Mouse (Mus musculus) adrenal gland, adult 2 months (tissue): ENCODE measurements at regions not wholly inside any gene's neighbourhood (a gene's known extent, or its start where the extent isn't known, plus 50 kb on each side); places are given as distances from the start of the nearest gene placed in this dataset.

ENCODE experiments used
- DNase-seq: peaks from one replicate; pipeline ENCODE4 v3.0.0; 2021

DNA sequence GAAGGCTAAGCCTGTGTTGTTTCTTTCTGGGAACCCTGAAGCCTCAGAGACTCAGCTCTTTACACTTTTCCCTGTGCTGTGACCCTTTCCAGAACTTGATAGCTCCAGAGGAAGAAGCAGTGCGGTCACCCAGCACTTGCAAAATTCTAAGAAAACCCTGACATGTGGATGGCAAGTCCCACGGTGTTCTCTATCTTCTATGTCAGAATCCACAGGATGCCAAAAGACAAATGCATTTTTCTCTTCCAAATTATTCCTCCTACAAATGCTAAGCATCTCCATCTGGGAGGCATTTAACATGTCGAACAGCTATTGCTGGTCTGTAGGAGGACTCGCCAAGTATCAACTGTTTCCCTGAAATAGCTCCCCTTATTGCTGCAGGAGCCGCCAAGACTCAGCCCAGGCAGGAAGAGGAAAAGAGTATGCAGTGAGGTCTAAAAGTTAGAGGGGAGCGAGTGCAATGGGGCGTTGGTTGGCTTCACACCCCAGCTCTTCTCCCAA, 274.0 kb upstream of the Xylt1 start:
- DNase-seq: no peak

DNA sequence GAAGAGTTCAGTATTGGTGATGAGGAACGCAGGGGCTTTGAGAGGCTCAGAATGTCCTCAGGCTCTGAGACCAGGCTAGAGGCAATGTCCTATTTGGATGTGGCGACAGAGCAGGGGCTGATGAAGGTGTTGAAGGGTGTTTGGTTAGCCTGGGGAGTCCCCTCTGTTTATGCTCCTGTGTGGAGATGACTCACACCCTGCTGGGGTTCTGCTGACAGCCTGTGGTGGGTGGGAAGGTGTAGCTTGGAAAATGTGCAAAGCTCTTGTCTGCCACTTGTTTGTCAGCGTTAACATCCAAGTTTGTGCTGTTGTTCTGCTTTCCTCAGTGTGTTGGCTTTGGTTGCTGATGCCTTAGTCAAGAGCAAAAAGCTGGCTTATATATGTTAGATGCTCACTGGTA, 272.4 kb upstream of the Xylt1 start:
- no peak for DNase-seq

DNA sequence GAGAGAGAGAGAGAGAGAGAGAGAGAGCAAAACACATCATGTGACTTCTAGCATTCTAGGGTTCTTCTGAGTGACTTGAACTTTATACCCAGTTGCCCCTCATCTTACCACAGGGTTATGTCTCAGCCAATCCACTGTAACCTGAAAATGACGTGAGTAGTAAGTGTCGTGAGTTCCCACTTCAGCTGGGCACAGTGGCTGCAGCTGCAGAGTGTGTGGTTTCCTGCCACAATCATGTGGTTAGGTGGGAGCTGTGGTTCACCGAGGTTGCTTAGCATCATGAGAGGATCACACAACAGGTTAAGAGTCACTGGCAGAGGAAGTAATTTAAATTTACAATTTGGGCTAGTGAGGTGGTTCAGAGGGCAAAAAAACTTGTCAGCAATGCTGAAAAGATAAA, 253.1 kb upstream of the Xylt1 start:
- DNase-seq: no peak

DNA sequence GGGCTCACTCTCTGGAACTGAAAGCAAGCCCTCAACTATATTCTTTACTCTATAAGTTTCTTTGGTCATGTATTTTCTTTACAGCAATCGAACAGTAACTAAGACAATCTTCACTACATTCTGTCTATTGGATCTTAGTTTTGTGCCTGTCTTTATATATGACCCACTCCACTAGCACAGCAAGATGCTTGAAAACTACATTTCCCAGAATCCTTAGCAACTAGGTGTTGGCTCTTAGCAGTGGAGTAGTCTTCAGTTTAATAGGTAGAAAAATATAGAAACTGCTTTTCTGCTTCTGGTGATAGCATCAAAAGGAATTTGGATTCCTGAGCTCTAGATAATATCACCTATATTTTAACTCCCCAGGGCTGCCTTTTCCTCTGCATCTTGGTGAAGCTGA, 245.9 kb upstream of the Xylt1 start:
- no peak for DNase-seq

DNA sequence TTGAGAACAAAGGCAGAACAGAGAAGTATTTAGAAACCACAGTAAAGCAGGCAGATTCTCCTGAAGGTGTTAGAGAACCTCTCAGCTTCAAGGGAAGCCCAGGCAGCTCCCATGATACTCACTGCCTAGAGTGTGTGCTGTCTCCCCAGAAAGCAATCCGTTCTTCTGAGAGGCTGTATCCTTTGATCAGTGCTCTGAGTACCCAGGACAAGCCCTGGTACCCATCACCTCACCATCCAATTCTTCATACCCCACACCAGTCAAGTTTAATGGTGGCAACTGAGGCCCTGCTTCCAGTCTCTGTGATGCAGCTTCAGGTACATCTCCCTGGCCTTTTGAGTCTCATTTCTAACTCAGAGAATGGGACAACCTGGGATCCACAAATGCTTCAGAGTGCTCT, 242.1 kb upstream of the Xylt1 start:
- no peak for DNase-seq

DNA sequence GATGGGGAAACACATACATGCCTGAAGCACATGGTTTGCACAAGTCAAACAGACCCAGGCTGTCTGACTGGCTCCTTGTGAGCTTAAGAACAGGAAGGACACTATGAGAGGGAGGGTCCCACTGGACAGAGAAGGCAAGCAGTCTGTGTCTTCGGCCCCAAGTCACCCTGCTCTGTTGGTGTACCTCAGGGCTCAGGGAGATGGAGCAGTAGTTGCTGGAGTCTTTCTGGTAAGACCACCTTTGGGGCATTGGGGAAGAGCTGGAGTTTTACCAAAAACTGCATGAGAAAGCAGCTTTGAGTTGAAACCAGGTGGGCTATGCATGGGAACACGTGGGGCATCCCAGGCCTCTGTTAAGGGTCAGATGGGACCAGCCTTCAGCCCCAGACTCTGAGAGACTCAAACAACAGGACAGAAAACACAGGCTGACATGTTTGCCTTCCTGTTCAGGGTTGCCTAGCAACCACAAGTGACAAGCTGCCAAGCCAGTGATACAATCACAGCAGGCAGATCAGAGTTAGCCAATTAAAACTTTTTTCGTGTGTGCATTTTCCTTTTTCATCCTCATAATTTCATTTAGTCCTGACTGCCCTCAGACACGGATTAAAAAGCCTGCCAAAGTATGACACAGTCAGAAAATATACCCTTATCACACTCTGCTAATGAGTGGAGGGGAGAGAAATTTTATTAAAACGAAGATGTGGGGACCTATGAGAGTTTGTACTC, 241.4 kb upstream of the Xylt1 start:
- DNase-seq: peak; percentile 5

DNA sequence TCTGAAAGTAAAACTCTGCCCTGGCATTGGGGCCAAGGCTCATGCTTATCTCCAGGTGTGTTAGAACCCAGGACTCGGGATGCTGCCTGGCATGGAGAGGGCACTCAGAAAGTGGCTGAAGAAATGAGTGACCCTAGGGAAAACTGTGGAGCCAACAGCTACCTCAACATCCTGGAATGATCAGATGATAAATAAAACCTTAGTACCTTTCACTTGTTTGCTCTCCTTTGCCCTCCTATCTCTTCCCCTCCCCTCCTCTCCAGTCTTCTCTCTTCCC, 240.9 kb upstream of the Xylt1 start:
- no peak for DNase-seq

DNA sequence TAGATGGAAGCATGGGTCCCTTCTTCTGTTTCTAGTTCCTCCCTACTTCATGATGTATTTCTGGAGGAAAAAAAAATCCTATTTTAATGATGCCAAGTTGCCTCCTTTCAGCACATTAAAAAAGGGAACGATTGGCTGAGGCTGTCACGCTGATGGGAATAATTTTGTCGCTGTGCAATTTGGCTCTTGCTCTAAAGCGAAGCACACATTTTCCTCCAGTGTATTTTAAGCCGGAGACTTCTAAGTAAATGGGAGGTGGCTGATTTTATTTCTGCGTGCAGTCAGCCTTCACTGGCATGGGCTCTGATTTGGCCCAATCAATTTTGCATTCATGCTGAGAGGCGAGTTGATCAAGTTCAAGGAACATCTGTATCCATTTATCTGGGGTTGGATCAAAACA, 234.0 kb upstream of the Xylt1 start:
- DNase-seq: no peak

DNA sequence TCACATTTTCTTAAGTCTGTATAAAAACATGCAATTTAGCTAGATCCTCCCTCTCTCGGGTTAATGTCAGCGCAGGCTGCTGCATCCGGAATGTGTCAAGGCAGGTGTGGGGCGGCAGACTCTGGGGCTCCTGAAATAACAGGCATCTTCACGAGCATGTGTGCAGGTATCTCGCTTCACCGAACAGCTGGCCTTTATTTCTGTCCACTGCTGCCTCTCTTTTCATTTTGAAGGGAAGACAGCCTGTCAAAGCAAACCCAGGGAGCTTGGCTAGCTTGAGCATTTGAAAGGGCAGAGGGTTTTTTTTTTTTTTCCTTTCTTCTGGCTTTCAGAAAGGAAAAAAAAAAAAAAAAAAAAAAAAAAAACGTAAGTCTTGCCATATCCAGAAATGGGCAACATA, 230.4 kb upstream of the Xylt1 start:
- no peak for DNase-seq

DNA sequence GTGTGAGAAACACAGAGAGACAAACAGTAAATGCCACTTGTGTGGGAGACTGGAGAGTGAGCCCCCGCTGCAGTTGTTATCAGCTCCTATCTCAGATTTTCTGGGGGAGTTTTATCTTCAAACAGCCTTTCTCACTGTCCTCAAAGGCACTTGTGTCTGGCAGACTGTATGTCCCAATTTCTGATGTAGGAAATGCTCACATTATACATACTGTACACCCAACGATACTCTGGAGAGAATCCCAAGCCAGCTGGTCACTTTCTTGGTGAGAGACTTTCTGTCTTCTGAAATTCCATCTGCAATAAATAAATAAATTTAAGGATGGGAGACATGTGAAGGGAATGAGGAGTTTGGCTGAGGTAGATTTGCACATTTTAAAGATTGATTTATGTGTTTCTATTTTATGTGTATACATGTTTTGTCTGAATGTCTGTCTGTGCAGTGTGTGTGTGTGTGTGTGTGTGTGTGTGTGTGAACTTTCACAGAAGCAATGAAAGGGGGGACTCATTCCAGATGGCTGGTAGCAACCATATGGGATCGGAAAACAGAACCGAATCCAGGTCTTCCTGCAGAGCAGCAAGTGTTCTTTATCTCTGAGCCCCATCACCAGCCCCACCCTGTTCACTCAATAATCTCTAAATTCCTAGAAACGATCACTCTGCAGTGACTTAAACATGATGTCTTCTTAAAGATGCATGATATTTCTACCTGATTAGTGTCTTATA, 226.8 kb upstream of the Xylt1 start:
- no peak for DNase-seq

DNA sequence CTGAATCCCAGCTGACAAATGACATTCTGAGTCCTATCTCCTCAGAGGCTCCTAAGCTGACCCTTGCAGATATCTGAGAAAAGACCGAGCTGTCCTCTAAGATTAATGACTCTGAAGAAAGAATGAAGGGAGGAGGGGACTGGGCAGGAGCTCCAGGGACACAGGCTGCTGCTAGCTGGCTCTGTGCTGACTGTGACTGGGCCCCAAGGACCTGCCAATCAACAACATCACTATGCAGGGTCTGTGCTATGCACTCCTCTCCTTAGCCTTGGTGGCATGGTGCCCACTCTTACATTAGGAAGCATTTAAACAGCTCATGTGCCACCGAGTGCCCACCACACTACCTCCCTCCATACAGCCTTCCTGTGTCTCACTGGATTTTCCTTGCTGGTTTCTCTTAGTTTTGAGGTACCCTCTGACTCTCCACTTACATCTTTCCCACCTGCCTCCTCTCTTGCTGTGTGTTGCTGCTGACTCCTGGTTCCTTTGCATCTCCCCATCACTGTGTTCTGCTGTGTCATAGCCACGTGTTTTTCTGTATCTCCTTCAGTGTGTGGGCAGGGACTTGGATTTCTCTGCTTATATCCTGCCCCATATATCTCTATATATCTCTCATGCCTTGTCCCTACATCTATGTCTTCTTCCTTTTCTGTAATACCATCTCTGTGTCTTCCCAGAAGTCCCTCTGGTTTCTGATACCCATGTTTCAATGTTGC, 219.4 kb upstream of the Xylt1 start:
- DNase-seq: no peak

DNA sequence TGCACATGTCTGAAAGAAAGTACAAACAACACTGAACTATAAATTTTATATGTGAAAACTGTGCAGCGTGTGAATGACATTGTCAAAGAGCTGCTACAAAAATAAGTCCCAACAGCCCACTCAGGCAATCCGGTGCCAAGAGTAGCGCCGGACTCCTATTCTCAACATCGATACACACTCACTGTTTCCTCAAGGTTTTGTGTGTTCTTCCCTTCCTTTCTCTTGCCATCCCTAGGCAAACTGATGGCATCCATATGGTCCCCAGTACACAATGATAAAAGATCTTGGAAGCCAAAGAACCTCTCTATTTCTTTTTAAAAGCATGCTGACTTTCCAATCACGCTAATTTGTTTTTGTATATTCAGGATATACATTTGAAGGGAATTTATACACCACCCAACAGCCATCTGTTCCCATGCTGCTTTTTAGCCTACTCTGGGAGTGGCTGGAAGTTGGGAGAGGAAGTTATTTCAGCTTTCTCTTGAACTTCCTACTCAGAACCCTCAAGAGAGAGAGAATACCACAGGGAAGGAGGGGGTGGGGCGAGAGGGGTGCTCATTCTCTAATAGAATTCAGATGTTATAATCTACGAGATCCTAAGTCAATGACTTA, 205.9 kb upstream of the Xylt1 start:
- no peak for DNase-seq

DNA sequence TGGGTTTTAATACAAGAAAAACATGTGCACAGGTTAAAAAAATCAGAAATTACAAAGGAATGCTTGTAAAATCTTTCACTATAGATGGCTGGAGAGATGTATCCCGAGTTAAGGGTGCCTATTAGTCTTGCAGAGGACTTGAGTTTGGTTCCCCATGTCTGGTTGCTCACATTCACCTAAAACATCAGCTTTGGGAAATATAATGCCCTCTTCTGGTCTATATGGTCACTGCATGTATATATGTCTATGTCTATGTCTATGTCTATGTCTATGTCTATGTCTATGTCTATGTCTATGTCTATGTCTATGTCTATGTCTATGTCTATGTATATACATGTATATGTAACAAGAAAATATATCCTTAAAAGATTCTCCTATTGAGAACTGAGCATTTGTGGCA, 196.8 kb upstream of the Xylt1 start:
- DNase-seq: no peak

DNA sequence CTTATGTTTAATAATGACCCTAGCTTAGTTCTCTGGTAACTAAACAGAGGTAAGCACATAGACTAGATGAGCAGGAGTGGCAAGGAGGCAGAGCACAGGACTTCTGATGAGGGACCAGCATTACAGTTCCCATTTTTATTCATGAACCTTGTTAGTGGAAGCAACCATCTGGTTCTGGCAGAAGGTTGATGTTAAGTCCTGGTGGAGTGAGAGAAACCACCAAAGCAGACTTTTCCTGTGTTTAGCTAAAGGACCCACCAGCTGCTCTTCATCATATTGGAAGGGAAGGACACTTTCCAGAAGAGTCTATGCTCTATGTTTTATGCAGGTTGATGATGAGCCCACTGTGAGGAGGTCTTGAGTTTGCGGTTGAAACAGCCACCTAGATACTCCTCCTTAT, 194.9 kb upstream of the Xylt1 start:
- no peak for DNase-seq

DNA sequence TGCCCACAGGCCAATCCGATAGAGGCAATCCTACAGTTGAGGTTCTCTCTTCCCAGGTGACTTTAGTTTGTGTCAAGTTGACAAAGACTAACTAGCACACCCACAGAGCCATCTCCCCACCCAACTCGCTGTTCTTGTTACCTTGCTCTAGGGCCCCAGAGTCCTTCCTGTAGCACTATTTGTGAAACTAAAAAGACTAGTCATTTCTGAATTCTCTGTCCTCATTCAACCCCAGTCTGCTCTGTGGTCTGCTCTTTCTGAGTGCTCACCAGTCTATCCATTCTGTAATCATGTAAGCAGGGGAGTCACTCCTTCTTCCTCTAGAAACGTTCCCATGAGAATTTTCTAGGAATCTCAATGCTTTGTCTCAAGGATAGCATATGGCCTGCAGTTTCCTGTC, 184.2 kb upstream of the Xylt1 start:
- DNase-seq: no peak

DNA sequence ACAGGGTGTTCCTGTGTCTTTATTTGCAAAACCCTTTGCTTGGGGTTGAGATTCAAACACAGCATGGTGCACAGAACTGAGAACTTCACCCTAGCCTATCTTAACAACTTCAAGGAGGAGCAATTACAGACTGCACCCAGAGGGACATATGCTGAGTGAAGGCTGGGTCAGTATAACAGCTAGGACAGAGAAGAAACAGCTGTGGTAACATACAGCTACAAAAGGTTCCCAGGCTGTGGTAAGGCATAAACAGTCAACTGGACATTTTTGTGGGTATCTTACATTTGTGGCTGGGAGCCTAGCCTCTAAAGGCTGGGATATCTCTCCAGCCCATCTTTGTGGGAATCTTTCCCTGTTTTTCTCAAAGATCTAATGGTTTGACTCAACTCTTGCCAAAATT, 154.5 kb upstream of the Xylt1 start:
- no peak for DNase-seq

DNA sequence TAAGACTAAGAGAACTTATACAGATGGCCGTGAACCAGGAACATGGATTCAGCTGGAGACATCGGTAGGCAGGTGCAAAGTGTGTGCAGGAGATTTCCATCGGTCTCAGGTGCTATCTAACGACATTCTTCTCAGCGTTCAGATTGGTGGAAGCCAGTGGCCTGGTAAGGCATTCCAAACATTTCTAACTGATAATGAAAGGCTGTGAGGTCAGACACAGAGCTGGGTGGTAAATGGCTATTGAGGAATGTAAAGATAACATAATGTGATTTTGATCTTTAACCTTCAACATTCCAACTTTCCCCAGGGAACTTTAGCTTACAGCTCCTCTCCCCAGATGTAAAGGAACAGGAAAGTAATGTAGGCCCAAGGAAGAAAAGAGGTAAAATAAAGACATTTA, 151.2 kb upstream of the Xylt1 start:
- no peak for DNase-seq

DNA sequence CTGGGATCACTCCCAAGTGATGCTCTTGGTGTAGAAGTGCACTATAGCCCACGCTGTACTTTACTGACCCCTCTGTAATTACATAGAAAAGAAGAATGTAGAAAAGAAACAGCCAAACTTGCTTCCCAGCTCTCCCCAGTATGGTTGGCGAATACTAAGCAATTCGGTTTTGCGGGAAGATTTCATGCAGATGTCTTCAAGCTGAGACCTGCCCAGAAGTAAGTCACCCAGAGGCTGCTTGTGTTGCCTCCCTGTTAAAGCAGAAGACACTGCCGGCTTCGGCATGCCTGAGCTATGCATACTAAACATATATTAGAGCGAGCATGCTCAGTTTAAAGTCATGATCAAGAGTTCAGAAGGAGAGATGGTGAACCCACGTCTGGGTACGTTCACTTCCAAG, 124.0 kb upstream of the Xylt1 start:
- no peak for DNase-seq

DNA sequence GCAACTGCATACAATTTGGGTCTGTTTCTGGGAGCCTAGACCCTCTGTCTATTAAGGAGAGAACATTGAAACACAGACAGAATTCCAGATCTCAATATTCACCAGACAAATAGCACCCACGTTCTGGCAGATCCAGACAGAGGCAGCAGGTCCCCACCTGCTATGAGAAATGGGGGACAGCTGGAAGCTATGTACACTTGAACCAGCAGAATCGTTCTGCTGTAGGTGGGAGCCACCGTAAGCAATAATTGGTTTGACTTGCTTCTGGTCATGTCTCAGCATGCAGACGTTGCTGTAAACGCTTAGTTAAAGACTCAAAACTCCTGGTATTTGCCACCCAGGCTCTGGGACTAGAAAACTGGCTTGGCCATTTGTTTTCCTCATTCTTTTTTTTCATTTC, 122.2 kb upstream of the Xylt1 start:
- no peak for DNase-seq

DNA sequence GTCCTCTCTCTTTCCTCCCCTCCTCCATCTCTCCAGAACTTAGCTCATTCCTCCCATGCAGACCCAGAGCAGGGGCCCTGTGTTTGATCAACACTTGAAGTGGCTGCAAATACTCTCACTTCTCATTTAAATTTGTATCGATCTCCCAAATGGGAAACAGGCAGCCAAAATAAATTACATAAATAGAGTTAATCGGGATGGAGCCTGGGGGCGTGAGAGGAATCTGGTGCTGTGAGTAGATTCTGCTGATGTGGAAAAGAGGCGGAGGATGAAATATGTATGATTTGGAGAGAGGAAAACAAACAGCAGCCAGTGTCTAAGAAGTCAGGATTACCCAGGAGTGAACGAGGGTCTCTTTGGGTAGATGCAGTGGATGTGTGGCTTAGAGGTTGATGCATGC, 121.6 kb upstream of the Xylt1 start:
- DNase-seq: no peak

DNA sequence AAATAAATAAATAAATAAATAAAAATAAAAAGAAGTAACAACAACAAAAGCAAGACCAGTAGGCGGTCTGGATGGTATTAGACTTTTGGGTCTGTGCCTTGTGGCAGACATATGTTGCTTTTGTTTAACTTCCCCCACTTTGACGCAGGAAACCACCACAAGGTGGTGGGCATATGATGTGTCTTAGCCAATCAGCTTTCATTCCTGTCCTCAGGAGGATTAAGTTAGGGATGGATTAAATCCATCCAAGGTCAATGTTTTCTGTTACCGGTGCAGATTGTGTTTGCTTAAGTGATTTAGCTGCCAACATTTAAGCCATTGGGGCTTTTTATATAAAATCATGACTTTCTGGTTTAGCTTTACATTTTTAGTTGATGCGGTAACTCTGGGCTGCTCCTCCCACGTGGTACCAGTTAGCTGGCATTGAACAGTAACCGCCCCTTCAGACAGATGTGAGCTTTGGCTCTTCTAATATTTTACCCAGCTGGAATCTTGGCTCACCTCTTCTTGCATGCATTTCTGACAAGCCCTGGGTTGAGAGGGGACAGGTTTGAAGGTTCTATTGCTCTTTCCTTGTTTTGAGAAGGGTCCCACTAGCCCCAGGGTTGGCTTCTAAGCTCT, 121.0 kb upstream of the Xylt1 start:
- no peak for DNase-seq

DNA sequence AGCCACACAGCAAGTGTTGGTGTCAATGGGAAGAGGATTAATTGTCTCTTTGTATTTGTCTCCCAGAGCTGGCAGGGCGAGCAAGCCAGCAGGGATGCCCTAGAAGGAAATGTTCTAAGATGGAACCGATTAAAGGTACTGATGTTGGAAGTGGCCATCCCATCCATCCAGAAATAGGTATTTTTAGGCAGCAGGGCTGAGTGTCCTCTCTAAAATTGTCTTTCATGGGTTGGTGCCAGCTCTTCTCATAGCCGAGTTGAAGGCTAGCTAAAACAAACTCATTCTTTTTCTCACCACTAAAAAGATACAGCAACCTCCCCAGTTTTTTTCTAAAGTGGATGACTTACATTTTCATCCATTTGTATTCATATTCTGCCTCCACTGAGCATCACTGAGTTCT, 120.2 kb upstream of the Xylt1 start:
- no peak for DNase-seq

DNA sequence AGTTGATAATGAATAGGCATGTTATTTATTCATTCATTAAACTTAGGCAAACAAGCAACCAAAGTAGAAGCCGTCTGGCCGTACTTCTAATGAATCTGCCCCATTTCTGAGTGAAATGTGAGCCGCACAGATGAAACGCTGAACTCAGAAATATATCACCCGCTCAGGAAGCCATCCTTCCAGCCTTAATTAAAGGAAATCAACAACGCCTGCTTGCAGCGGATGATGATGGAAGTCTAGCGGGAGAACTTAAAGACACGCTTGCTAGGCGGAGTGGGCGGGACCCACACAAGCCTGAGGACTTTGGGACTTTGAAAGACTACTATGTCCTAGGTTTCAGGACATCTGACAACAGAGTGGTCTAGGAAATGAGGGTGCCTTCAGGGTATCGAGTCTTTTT, 117.7 kb upstream of the Xylt1 start:
- no peak for DNase-seq
